Mouse (Mus musculus) embryonic fibroblast, embryonic 13.5 days (primary cell): ENCODE measurements around the gene Sipa1.

Experiments
- CTCF ChIP-seq: IDR thresholded peaks from 2 replicates; pipeline ENCODE4 v1.5.1; 2011; ENCODE audit warnings: mild to moderate bottlenecking, control low read depth, low read length, moderate library complexity, borderline replicate concordance; ENCODE audit not compliant: insufficient read depth
- POLR2A ChIP-seq: IDR thresholded peaks from 2 replicates; pipeline ENCODE4 v1.6.1; 2011; ENCODE audit warnings: low read depth, mild to moderate bottlenecking, control low read depth, low read length, moderate library complexity

DNA sequence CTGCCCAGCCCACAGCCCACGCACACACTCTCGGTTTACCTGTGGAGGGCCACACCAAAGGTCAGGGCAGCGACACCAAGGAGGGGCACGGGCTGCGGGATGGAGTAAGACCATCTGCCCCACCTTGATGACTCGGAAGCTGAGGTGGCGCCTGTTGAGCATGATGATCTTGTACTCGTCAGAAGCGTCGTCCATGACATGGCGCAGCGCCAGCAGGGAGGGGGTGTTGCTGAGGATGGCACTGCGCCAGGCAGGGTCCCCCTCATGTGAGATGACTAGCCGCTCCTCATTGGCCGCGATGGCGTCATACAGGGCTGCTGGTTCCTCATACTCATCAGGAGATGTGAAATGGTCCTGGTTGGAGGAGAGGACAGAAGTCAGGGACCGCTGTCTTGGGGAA is 2.9 kb upstream of the Sipa1 start:
- no peak for TF ChIP-seq CTCF
- TF ChIP-seq POLR2A = no peak
